Mouse (Mus musculus): Measurements from ENCODE around the gene Dcps. TPM values are rescaled to one million over a fixed set of nuclear protein-coding genes. Genes with fewer than 3 reads are reported as not detected.
A peak's percentile ranks its signal among the peaks of the same experiment; 100 is the strongest.

The Dcps gene
- polyA plus RNA-seq, 1 experiment from 2014 or later, result 35.3 TPM

- Histone ChIP-seq H3K4me2 (replicated peaks; ENCODE audit: low read depth) (no peak overlapping the region), H3K27me3 (ENCODE audit: control insufficient read depth, insufficient read depth, low read length) (no peaks in the 10 kb centered on the region), H3K36me3 (ENCODE audit: control insufficient read depth, insufficient read depth, low read length) (0 out of 2 replicates have a peak, but pooled peaks cover 2% of the 10 kb centered on the region), H3K27ac (replicated peaks) (no peak overlapping the region), H3K9ac (ENCODE audit: low read length) (no peak overlapping the region), H3K4me1 (replicated peaks; ENCODE audit: control insufficient read depth, insufficient read depth) (no peaks in the 10 kb centered on the region), H3K9me3 (ENCODE audit: control insufficient read depth, low read length) (no peaks in the 10 kb centered on the region), H3K4me3 (ENCODE audit: low read depth, low read length) (no peak overlapping the region)
- TF ChIP-seq CTCF (IDR thresholded peaks at IDR 0.05; ENCODE audit: low read depth) (no peak), EP300 (optimal IDR thresholded peaks at IDR 0.05) (no peak)
- DNase-seq (ENCODE audit: low spot score), result no peak
- 63% methylated on average over 9 of the region's 9 CpGs for WGBS
- no peak for ATAC-seq (ENCODE audit: low FRiP score, low TSS enrichment)
These were observed 8.8 kb downstream of the Dcps start for GRCm38 (mm10) chr9:35166798-35167635.

- peak; percentile 80 for TF ChIP-seq CTCF (IDR thresholded peaks at IDR 0.05; ENCODE audit: low read depth)
- no peak for TF ChIP-seq EP300 (optimal IDR thresholded peaks at IDR 0.05)
- H3K27me3 ChIP-seq (ENCODE audit: control insufficient read depth, insufficient read depth, low read length), result no peaks in the 10 kb centered on the region
- H3K36me3 ChIP-seq (ENCODE audit: control insufficient read depth, insufficient read depth, low read length), result 0 out of 2 replicates have a peak, but pooled peaks cover 2% of the 10 kb centered on the region
- peak; percentile 34; the same call in 1 of the 2 replicates for ATAC-seq (ENCODE audit: low FRiP score, low TSS enrichment)
- H3K27ac ChIP-seq (replicated peaks), result no peak overlapping the region
- H3K9me3 ChIP-seq (ENCODE audit: control insufficient read depth, low read length), result no peaks in the 10 kb centered on the region
- no peak overlapping the region for H3K4me3 ChIP-seq (ENCODE audit: low read depth, low read length)
- no peak for DNase-seq (ENCODE audit: low spot score)
- H3K9ac ChIP-seq (ENCODE audit: low read length), result no peak overlapping the region
- WGBS, result 18% methylated on average over 3 of the region's 3 CpGs
- no peak overlapping the region for H3K4me2 ChIP-seq (replicated peaks; ENCODE audit: low read depth)
- no peaks in the 10 kb centered on the region for H3K4me1 ChIP-seq (replicated peaks; ENCODE audit: control insufficient read depth, insufficient read depth)
These were observed 9.6 kb downstream of the Dcps start for GRCm38 (mm10) chr9:35166144-35166797.

- Histone ChIP-seq H3K4me1 (replicated peaks; ENCODE audit: control insufficient read depth, insufficient read depth) (no peaks in the 10 kb centered on the region), H3K27ac (replicated peaks) (no peak overlapping the region), H3K4me3 (ENCODE audit: low read depth, low read length) (no peak overlapping the region), H3K36me3 (ENCODE audit: control insufficient read depth, insufficient read depth, low read length) (no peaks in the 10 kb centered on the region), H3K4me2 (replicated peaks; ENCODE audit: low read depth) (no peak overlapping the region), H3K9me3 (ENCODE audit: control insufficient read depth, low read length) (no peaks in the 10 kb centered on the region), H3K9ac (ENCODE audit: low read length) (no peak overlapping the region), H3K27me3 (ENCODE audit: control insufficient read depth, insufficient read depth, low read length) (no peaks in the 10 kb centered on the region)
- TF ChIP-seq CTCF (IDR thresholded peaks at IDR 0.05; ENCODE audit: low read depth) (no peak), EP300 (optimal IDR thresholded peaks at IDR 0.05) (no peak)
- no peak for ATAC-seq (ENCODE audit: low FRiP score, low TSS enrichment)
- no peak for DNase-seq (ENCODE audit: low spot score)
- WGBS, result 59% methylated on average over 5 of the region's 5 CpGs
These were observed 11.6 kb downstream of the Dcps start for GRCm38 (mm10) chr9:35164142-35164874.

GRCm38 (mm10) chr9:35163011-35163690 is 12.7 kb downstream of the Dcps start:
- Histone ChIP-seq H3K4me3 (ENCODE audit: low read depth, low read length) (no peak overlapping the region), H3K9ac (ENCODE audit: low read length) (no peak overlapping the region), H3K36me3 (ENCODE audit: control insufficient read depth, insufficient read depth, low read length) (no peaks in the 10 kb centered on the region), H3K4me1 (replicated peaks; ENCODE audit: control insufficient read depth, insufficient read depth) (no peaks in the 10 kb centered on the region), H3K9me3 (ENCODE audit: control insufficient read depth, low read length) (no peaks in the 10 kb centered on the region), H3K27ac (replicated peaks) (no peak overlapping the region), H3K27me3 (ENCODE audit: control insufficient read depth, insufficient read depth, low read length) (no peaks in the 10 kb centered on the region), H3K4me2 (replicated peaks; ENCODE audit: low read depth) (no peak overlapping the region)
- no peak for DNase-seq (ENCODE audit: low spot score)
- 87% methylated on average over 11 of the region's 11 CpGs for WGBS
- no peak for ATAC-seq (ENCODE audit: low FRiP score, low TSS enrichment)
- TF ChIP-seq CTCF (IDR thresholded peaks at IDR 0.05; ENCODE audit: low read depth) (no peak), EP300 (optimal IDR thresholded peaks at IDR 0.05) (no peak)

- no peak overlapping the region for H3K4me2 ChIP-seq (replicated peaks; ENCODE audit: low read depth)
- WGBS, result 86% methylated on average over 7 of the region's 7 CpGs
- TF ChIP-seq EP300 (optimal IDR thresholded peaks at IDR 0.05), result no peak
- TF ChIP-seq CTCF (IDR thresholded peaks at IDR 0.05; ENCODE audit: low read depth), result no peak
- H3K4me3 ChIP-seq (ENCODE audit: low read depth, low read length), result no peak overlapping the region
- H3K9ac ChIP-seq (ENCODE audit: low read length), result no peak overlapping the region
- H3K27me3 ChIP-seq (ENCODE audit: control insufficient read depth, insufficient read depth, low read length), result no peaks in the 10 kb centered on the region
- ATAC-seq (ENCODE audit: low FRiP score, low TSS enrichment) (no peak), DNase-seq (ENCODE audit: low spot score) (no peak)
- no peaks in the 10 kb centered on the region for H3K4me1 ChIP-seq (replicated peaks; ENCODE audit: control insufficient read depth, insufficient read depth)
- no peaks in the 10 kb centered on the region for H3K9me3 ChIP-seq (ENCODE audit: control insufficient read depth, low read length)
- H3K36me3 ChIP-seq (ENCODE audit: control insufficient read depth, insufficient read depth, low read length), result no peaks in the 10 kb centered on the region
- H3K27ac ChIP-seq (replicated peaks), result no peak overlapping the region
These were observed 14.1 kb downstream of the Dcps start for GRCm38 (mm10) chr9:35161721-35162120.

Data from stomach, postnatal 0 days (tissue).